Mouse (Mus musculus): ENCODE data around the gene Ppp1r32. TPM values are rescaled to one million over a fixed set of nuclear protein-coding genes. Genes with fewer than 3 reads are reported as not detected.

Ppp1r32 gene
- total RNA-seq (2021) = 1 to 10 TPM in 1 of 2 experiments, under 1 TPM in 1; 0.80 to 1.1 TPM

GRCm38 (mm10) chr19:10482703-10483102 lies at the start of gene Ppp1r32:
Gene Ppp1r32 (minus strand): TSS chr19:10482928.
- intact Hi-C loops (cut with DNase I) = loop anchor here (2.0 to 10.0 kb wide), 2 partner anchors 26 to 228 kb away; partner anchors contain the start of gene Lrrc10b
- no peak for DNase-seq (ENCODE audit: low spot score in 2 of 2)

- intact Hi-C loops (cut with DNase I) = no loop called here
- no peak for DNase-seq (ENCODE audit: low spot score in 2 of 2)
Observed at GRCm38 (mm10) chr19:10530082-10530481, 47.4 kb upstream of the Ppp1r32 start.

GRCm38 (mm10) chr19:10525910-10526309 lies 43.2 kb upstream of the Ppp1r32 start, which contains the start of gene Sdhaf2:
Gene Sdhaf2 (minus strand): TSS chr19:10526142.
- DNase-seq (ENCODE audit: low spot score in 2 of 2) = peak; percentile 40 to 57
- intact Hi-C loops (cut with DNase I) = no loop called here

GRCm38 (mm10) chr19:10525106-10525901 lies 42.6 kb upstream of the Ppp1r32 start, which contains the start of gene Cpsf7:
Gene Cpsf7 (plus strand): TSS chr19:10525266.
- intact Hi-C loops (cut with DNase I) = no loop called here
- DNase-seq (ENCODE audit: low spot score in 2 of 2) = peak; percentile 88 to 94

- no peak for DNase-seq (ENCODE audit: low spot score in 2 of 2)
- intact Hi-C loops (cut with DNase I) = no loop called here
Observed at GRCm38 (mm10) chr19:10524784-10525105, 42.0 kb upstream of the Ppp1r32 start.

GRCm38 (mm10) chr19:10523483-10524080 lies 40.9 kb upstream of the Ppp1r32 start:
- intact Hi-C loops (cut with DNase I) = no loop called here
- no peak for DNase-seq (ENCODE audit: low spot score in 2 of 2)

- intact Hi-C loops (cut with DNase I) = no loop called here
- DNase-seq (ENCODE audit: low spot score in 2 of 2) = no peak
Observed at GRCm38 (mm10) chr19:10521926-10522325, 39.2 kb upstream of the Ppp1r32 start.

- DNase-seq (ENCODE audit: low spot score in 2 of 2) = peak in 1 of 2 experiments; percentile 33
- intact Hi-C loops (cut with DNase I) = no loop called here
Observed at GRCm38 (mm10) chr19:10520355-10520754, 37.6 kb upstream of the Ppp1r32 start.

- DNase-seq (ENCODE audit: low spot score in 2 of 2) = no peak
- intact Hi-C loops (cut with DNase I) = no loop called here
Observed at GRCm38 (mm10) chr19:10510759-10511330, 28.1 kb upstream of the Ppp1r32 start.

GRCm38 (mm10) chr19:10502571-10502970 lies 19.8 kb upstream of the Ppp1r32 start:
- intact Hi-C loops (cut with DNase I) = no loop called here
- peak in 1 of 2 experiments; percentile 24 for DNase-seq (ENCODE audit: low spot score in 2 of 2)

- peak in 1 of 2 experiments; percentile 28 for DNase-seq (ENCODE audit: low spot score in 2 of 2)
- intact Hi-C loops (cut with DNase I) = no loop called here
Observed at GRCm38 (mm10) chr19:10500581-10500980, 17.9 kb upstream of the Ppp1r32 start.

GRCm38 (mm10) chr19:10497512-10498160 lies 14.9 kb upstream of the Ppp1r32 start:
- DNase-seq (ENCODE audit: low spot score in 2 of 2) = peak in 1 of 2 experiments; percentile 53
- intact Hi-C loops (cut with DNase I) = no loop called here

GRCm38 (mm10) chr19:10496976-10497375 lies 14.2 kb upstream of the Ppp1r32 start:
- no peak for DNase-seq (ENCODE audit: low spot score in 2 of 2)
- intact Hi-C loops (cut with DNase I) = no loop called here

- DNase-seq (ENCODE audit: low spot score in 2 of 2) = no peak
- intact Hi-C loops (cut with DNase I) = no loop called here
Observed at GRCm38 (mm10) chr19:10495670-10496069, 12.9 kb upstream of the Ppp1r32 start.

- peak; percentile 75 to 79 for DNase-seq (ENCODE audit: low spot score in 2 of 2)
- intact Hi-C loops (cut with DNase I) = loop anchor here (1.0 to 10.0 kb wide), 3 partner anchors 37 to 232 kb away; no protein-coding TSS in a partner anchor
Observed at GRCm38 (mm10) chr19:10486264-10486738, 3.6 kb upstream of the Ppp1r32 start.

- no peak for DNase-seq (ENCODE audit: low spot score in 2 of 2)
- intact Hi-C loops (cut with DNase I) = no loop called here
Observed at GRCm38 (mm10) chr19:10479541-10479940, 3.2 kb downstream of the Ppp1r32 start.

GRCm38 (mm10) chr19:10473779-10474178 lies 8.9 kb downstream of the Ppp1r32 start:
- intact Hi-C loops (cut with DNase I) = no loop called here
- DNase-seq (ENCODE audit: low spot score in 2 of 2) = no peak

- peak in 1 of 2 experiments; percentile 74 for DNase-seq (ENCODE audit: low spot score in 2 of 2)
- intact Hi-C loops (cut with DNase I) = no loop called here
Observed at GRCm38 (mm10) chr19:10472958-10473357, 9.8 kb downstream of the Ppp1r32 start.

GRCm38 (mm10) chr19:10469171-10469658 lies 13.5 kb downstream of the Ppp1r32 start:
- peak in 1 of 2 experiments; percentile 62 for DNase-seq (ENCODE audit: low spot score in 2 of 2)

GRCm38 (mm10) chr19:10464427-10464826 lies 18.3 kb downstream of the Ppp1r32 start:
- DNase-seq (ENCODE audit: low spot score in 2 of 2) = no peak
- intact Hi-C loops (cut with DNase I) = no loop called here

More at GRCm38 (mm10) chr19:10469171-10469658, 13.5 kb downstream of the Ppp1r32 start:
- intact Hi-C loops (cut with DNase I) = no loop called here

Measured in left cerebral cortex, postnatal 25 days (tissue).